Mouse (Mus musculus) testis, postnatal 10 days (tissue): Measurements from ENCODE around the gene Renbp.
A peak's percentile ranks its signal among the peaks of the same experiment; 100 is the strongest.

Source experiments
- DNase-seq: peaks from one replicate; pipeline ENCODE4 v3.0.0; 2021; ENCODE audit warnings: low spot score

Renbp gene

GRCm38 (mm10) chrX:73930402-73931062, at the start of gene Renbp:
Renbp (minus strand) TSS chrX:73930850.
- peak; percentile 83 for DNase-seq

GRCm38 (mm10) chrX:73977783-73978182, 47.1 kb upstream of the Renbp start:
- DNase-seq, result no peak

GRCm38 (mm10) chrX:73976283-73976682, 45.6 kb upstream of the Renbp start:
- no peak for DNase-seq

DNA sequence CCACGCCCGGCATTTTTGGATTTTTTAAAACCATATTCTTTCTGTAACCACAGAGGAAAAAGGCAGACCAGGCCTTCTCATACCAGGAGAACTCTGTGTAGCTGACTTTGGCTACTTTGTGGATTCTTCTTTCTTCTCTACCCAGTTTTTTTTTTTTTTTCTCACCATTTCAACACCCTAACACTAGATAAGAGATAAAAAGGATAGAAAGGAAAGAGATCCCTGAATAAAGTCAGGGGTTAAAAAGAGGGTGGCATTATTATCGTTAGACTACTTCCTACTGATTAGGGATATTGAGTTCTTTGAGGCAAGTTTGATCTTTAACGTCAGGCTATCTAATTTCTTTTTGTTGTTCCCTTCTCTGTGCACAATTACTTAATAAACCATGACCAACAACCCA, 42.1 kb upstream of the Renbp start:
- no peak for DNase-seq

DNA sequence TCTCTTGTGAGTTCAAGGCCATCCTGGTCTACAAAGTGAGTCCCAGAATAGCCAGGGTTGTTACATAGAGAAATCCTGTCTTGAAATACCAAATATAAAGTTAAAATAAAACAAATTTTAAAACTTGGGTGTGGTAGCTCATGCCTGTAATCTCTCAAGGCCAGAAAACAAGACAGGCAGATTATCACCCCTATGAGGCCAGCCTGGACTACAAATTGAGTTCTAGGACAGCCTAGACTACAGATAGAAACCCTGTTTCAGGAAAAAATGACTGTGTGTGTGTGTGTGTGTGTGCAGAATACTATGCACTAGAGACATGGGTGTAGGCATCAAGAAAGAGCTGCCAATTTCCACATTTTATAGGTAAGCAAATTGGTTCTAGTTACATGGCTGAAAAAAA, 40.1 kb upstream of the Renbp start:
- DNase-seq, result no peak

- no peak for DNase-seq
These were observed 39.1 kb upstream of the Renbp start for GRCm38 (mm10) chrX:73969729-73970128.

DNA sequence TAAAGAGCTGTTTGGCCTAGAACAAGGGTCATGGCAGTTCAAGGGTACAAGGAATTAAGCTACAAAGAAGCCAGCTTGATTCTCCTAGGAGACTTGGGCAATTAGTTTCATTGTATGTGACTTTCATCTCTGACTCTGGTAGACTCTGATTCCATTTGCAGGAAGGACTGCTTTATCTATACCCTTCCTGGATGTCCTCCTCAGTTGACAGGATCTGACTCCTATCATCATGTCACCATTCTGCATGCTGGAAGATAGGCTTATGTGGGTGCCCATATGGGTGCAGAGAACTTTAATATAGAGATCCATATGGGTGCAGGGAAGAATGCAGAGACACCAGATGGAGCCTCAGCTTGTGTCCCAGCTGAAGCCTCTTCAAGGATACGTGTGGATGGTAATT, 38.5 kb upstream of the Renbp start:
- no peak for DNase-seq

DNA sequence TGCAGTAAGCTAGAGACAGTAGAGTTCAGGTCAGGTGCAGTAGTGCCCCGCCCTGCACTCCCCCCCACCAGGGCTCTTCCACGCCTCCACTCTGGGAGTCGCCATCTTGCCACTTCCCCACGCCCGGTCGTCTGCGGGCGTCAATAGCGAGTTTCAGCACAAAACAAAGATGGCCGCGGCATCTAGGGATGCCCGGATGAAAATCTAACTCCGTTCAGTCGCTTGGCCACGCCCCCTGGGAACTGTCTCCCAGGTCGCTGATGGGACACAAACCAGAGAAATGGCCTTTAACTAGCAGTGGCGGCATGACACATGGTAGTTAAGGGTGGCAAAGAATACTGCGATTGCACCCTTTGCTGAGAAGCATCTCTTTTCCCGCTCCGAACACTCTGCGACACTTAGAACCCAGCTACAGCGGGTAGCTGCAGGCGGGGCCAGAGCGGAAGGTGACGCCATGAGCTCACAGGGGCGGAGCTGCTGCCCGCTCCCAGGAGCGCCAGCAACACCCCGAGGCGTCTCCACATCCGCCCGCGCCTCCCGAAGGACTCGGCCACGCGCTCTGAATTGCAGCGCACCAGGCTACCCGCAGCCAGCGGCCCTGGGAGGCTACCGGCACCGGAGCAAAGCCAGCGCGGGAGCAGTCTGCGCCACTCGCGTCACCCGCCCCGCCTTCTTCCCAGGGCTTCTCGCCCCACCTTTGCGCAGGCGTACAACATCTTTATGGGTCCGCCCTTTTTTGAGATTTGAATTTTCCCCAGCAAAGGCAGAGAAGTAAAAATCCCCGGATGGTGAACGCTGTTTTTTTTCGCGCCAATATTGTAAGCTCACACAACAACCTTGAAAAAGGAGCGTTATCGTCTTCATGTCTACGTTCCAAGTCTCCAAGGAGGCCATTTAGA, 36.8 kb upstream of the Renbp start:
- DNase-seq, result peak; percentile 92

- peak; percentile 90 for DNase-seq
These were observed 35.9 kb upstream of the Renbp start, which contains the start of gene Hcfc1 for GRCm38 (mm10) chrX:73966248-73967176. Hcfc1 (minus strand) TSS chrX:73966357.

GRCm38 (mm10) chrX:73965307-73965706, 34.7 kb upstream of the Renbp start:
- DNase-seq, result peak; percentile 59

- DNase-seq, result no peak
These were observed 33.7 kb upstream of the Renbp start for GRCm38 (mm10) chrX:73964363-73964762.

GRCm38 (mm10) chrX:73954988-73955387, 24.3 kb upstream of the Renbp start:
- no peak for DNase-seq

DNA sequence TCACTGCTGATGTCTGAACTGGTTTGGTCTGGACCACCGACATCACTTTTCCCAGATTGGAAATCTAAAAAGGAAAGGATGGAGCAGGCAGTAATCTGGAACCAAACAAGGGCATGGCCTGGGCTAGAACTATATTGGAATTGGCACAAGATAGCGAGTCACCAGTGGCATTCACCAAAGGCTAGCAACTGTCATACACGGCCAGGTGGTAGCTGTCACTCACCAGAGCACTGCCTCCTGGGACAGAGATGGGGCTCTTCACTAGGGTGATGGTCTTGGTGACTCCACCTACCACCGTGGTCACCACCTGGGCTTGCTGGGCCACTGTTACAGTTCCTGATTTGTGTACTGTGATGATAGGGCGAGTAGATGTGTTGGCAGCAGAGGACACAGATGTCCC, 22.0 kb upstream of the Renbp start:
- no peak for DNase-seq

- no peak for DNase-seq
These were observed 18.7 kb upstream of the Renbp start for GRCm38 (mm10) chrX:73949341-73949740.

DNA sequence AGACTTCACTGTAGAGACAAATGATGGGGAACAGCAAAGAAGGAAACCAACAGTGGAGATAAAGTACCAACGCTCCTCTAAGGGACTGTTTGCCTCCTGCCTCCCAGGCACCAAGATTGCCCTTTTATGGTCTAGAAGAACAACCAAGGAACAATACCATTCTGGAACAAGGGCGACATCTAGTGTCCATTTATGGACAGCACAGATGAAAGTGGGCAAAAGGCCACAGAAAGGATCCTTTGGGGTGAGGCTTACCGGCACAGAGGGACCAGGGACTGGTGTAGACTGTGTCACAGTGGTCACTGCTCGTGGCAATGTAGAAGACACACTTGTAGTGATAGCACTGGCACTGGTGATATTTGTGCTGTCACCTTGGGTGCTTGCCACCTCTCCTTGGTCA, 18.0 kb upstream of the Renbp start:
- DNase-seq, result peak; percentile 54

DNA sequence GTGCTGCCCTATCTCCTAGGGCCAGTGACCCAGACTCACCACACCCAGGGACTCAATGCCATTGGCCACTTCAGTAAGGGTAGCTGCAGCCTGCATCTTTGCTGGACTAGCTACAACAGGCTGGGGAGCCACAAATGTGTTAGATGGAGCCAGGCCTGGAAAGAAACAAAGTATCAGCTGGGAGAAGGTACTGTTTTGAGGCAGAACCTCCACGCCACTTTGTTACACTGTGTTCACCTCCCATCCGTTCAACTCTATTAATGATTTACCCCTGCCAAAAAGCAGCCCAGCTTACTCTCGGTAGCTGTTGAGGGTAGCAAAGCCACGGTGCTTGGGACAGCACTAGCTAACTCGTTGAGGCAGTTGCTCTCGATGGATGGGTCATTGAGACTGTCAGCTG, 16.2 kb upstream of the Renbp start:
- DNase-seq, result no peak

GRCm38 (mm10) chrX:73942294-73942693, 11.6 kb upstream of the Renbp start:
- DNase-seq, result no peak

GRCm38 (mm10) chrX:73941860-73942259, 11.2 kb upstream of the Renbp start:
- no peak for DNase-seq

DNA sequence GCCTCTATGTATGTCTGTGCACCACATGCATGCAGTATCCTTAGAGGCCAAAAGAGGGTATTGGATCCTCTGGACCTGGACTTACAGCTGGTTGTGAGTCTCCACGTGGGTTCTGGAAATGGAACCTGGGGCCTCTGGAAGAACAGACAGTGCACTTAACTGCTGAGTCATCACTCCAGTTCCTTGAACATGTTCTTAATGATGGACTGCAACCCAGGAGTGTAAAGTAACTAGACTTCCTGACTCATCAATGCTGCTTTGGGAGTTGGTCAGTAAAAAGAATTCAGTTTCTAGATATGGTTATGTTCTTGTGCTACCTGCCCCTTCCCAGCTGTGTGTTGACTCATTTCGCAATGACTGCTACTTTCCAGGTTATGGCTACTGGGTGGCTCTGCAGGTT, 1.2 kb upstream of the Renbp start:
- DNase-seq, result no peak

GRCm38 (mm10) chrX:73922550-73922882, 8.1 kb downstream of the Renbp start:
- DNase-seq, result no peak

DNA sequence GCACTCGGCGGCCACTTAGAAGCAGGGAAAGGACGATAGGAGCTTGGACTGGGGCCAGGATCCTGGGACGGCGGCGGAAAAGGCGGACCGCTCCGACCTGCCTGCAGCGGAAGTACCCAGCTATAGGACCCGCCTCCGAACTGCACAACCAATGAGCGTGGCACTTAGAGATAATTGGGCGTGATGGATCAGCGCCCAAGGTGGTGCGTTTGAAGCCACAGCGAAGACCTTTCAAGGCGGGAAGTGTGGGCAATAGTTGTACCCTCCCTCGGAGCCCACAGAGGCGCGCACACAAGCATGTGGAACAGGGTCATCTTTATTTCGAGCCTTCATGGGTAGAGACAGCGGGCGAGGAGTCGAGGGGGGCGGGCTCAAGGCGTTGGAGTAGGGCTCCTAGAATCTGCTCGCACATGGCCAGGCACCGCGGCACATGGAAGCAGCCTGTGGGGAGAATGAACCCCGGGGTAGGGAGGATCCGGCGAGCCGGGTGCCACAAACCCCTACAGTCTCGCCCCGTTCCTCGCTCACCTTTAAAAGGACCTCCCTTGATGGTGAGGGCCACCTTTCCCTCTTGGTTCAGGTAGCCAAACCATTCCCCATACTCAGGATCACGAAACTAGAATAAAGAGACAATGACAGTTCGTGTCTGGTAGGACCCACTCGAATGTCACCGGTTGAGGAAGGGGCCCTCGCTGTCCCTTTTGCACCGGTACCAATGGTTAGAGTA, 8.7 kb downstream of the Renbp start, which contains the start of the genes Arhgap4 and Naa10:
Gene Arhgap4, minus strand, starts transcription at position 48 of the 727 bp plus-strand sequence.
Gene Naa10, minus strand, starts transcription at position 122 of the 727 bp plus-strand sequence.
- DNase-seq, result peak; percentile 90
